Mouse (Mus musculus): ENCODE data around the gene Prmt9. TPM values are rescaled to one million over a fixed set of nuclear protein-coding genes. Genes with fewer than 3 reads are reported as not detected.

The Prmt9 gene
- total RNA-seq, 2 experiments from 2014 or later: 8.8 to 9.1 TPM

Other genes starting within 250 kb of the Prmt9 start
- 10 to 100 TPM; 37.6 to 40.7 TPM for gene Arhgap10, start 31.4 kb upstream of the Prmt9 start, total RNA-seq (2021)
- 10 to 100 TPM in 1 of 2 experiments, 1 to 10 TPM in 1; 8.8 to 10.7 TPM for gene Tmem184c, start 61.3 kb downstream of the Prmt9 start, total RNA-seq (2021)
- 1 to 10 TPM; 1.6 to 1.8 TPM for gene Ednra, start 175.1 kb downstream of the Prmt9 start, total RNA-seq (2021)

Data from gastrocnemius, adult 18-20 months (tissue).